Mouse (Mus musculus) midbrain, embryonic 11.5 days (tissue): ENCODE data around the gene Sirpb1b. TPM values are rescaled to one million over a fixed set of nuclear protein-coding genes. Genes with fewer than 3 reads are reported as not detected.
"Not testable (repeated sequence)": the region's sequence is repeated elsewhere in the genome, so short reads cannot be mapped to it uniquely, and the experiment has no call there.

Source experiments
- ATAC-seq: fragments of 200-750 bp; cut with Nextera tagmentation; 2 replicates; pipeline ENCODE4 v1.8.0; 2017; ENCODE audit warnings: moderate TSS enrichment, moderate library complexity; ENCODE audit not compliant: low FRiP score
- DNase-seq: peaks from one replicate; pipeline ENCODE4 v3.0.0; 2015; ENCODE audit warnings: low spot score; ENCODE audit errors: missing footprints
- H3K27ac ChIP-seq: fragments of 300-500 bp; sonication (generic); 2 replicates; pipeline ENCODE4 v1.5.1; 2014; ENCODE audit warnings: low read depth, low read length
- H3K27me3 ChIP-seq: fragments of 300-500 bp; sonication (generic); 2 replicates; pipeline ENCODE4 v1.6.1; 2014; ENCODE audit warnings: mild to moderate bottlenecking, low read length, moderate library complexity, mixed read lengths; ENCODE audit not compliant: control insufficient read depth, insufficient read depth
- H3K36me3 ChIP-seq: fragments of 300-500 bp; sonication (generic); 2 replicates; pipeline ENCODE4 v1.6.1; 2014; ENCODE audit warnings: mild to moderate bottlenecking, low read length, moderate library complexity, mixed read lengths; ENCODE audit not compliant: control insufficient read depth, insufficient read depth
- H3K4me1 ChIP-seq: fragments of 300-500 bp; sonication (generic); 2 replicates; pipeline ENCODE4 v1.6.1; 2014; ENCODE audit warnings: low read length; ENCODE audit not compliant: control insufficient read depth, insufficient read depth
- H3K4me2 ChIP-seq: fragments of 300-500 bp; sonication (generic); 2 replicates; pipeline ENCODE4 v1.6.1; 2014; ENCODE audit warnings: mild to moderate bottlenecking, moderate library complexity
- H3K4me3 ChIP-seq: fragments of 300-500 bp; sonication (generic); 2 replicates; pipeline ENCODE4 v1.5.1; 2014; ENCODE audit warnings: low read depth, low read length
- H3K9ac ChIP-seq: fragments of 300-500 bp; sonication (generic); 2 replicates; pipeline ENCODE4 v1.6.1; 2014; ENCODE audit warnings: low read length
- H3K9me3 ChIP-seq: fragments of 300-500 bp; sonication (generic); 2 replicates; pipeline ENCODE4 v1.6.1; 2016; ENCODE audit warnings: low read length; ENCODE audit not compliant: control insufficient read depth
- WGBS: fragments of 180-500 bp; shearing (Covaris S2); extraction: QIAGEN DNeasy Blood & Tissue Kit; methylation state at CpG from one replicate; pipeline ENCODE4 v1.1.7; 2014; 5-methylcytosine and 5-hydroxymethylcytosine counted together
- polyA plus RNA-seq: library from polyadenylated mRNA; unstranded; fragments of >200 nt; fragmentation: Nextera tagmentation; extraction: Ambion mirVana; gene quantifications from 2 replicates; pipeline ENCODE4 v1.2.1, GENCODE M21; 2014

Gene Sirpb1b
- polyA plus RNA-seq: not detected in 2 replicates

DNA sequence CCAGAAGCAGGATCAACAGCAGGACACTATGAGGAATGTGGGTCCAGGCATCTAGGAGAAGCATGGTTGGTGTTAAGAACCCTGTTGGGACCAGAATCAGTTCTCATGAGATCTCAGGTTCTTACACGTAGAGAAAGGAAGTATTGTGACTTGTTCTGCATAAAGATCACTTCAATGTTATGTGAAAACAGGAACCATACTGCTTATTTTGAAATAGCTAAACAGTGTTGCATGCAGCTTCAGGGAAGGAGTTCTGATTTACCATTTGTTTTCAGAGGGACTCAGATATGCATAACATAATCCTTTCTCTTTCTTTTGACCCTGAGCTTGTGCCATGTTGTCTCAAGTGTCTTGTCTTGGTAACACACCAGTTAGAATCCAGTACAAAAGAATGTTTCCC is at the start of gene Sirpb1b:
Sirpb1b (minus strand) TSS at position 179 of the 400 bp plus-strand sequence.
- no CpG with 5 or more reads among the region's 1 CpGs for WGBS
- DNase-seq, ATAC-seq: not testable (repeated sequence)

DNA sequence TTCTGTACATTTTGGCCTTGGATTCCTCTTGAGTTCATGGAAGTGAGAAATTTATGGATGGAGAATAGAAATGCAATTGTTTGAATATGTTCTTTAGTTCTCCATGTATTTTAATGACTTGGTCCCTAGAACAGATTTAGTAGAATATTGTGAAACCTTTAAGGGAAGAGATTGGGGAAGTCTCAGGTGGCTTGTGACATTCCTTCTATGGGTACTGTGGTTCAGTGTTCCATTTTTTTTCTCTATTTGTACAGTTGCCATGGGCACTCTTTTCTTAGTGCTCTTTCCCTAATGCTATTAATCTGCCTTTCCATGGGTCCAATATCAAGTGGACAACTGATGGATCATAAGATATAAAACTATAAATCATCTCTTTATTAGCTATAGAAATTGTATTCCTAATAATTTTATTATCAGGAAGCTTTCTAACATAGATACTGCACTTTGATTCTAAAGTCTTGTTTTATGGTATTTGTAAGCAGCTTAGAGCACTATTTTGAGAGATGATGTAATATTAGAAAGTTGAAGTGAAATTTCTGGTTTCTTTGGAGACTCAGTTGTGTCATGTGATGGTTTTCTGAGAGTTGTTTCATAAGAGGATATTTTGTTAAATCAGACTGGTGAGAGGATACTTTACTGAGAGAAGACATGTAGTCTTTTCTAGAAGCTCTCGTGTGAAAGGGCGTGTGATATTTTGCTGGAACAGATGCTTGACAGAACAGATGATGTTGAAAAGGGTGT is 15.7 kb upstream of the Sirpb1b start:
- 92% methylated on average over 2 of the region's 2 CpGs for WGBS
- H3K4me1 ChIP-seq, H3K27ac ChIP-seq, H3K4me2 ChIP-seq, H3K4me3 ChIP-seq, ATAC-seq, H3K27me3 ChIP-seq, H3K9me3 ChIP-seq, H3K36me3 ChIP-seq, H3K9ac ChIP-seq, DNase-seq: not testable (repeated sequence)

More for the DNA sequence above, at the start of gene Sirpb1b:
- H3K27ac ChIP-seq, H3K27me3 ChIP-seq, H3K36me3 ChIP-seq, H3K9me3 ChIP-seq, H3K4me1 ChIP-seq, H3K4me2 ChIP-seq, H3K4me3 ChIP-seq, H3K9ac ChIP-seq: not testable (repeated sequence)

DNA sequence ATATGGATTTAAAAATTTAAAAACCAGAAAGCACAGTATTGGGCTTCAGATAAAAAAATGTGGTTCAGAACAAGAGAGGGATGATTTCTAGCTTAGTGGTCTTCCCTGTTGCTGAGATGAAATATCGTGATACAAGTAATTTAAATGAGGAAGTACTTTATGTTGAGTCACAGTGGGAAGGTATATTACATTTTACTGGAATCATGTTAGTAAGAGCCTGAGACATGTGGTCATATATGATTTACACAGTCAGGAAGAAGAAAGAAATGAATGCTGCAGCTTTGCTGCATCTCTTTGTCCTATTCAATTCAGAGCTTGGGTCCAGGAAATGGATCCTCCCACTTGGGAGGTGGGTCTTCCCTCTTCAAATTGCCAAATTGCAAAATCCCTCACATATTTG is 11.8 kb upstream of the Sirpb1b start:
- not testable (repeated sequence) for DNase-seq, H3K4me3 ChIP-seq, H3K9me3 ChIP-seq, H3K9ac ChIP-seq, H3K36me3 ChIP-seq, ATAC-seq, H3K4me2 ChIP-seq, H3K27ac ChIP-seq, H3K27me3 ChIP-seq, H3K4me1 ChIP-seq
- 80% methylated on average over 1 of the region's 1 CpGs for WGBS

DNA sequence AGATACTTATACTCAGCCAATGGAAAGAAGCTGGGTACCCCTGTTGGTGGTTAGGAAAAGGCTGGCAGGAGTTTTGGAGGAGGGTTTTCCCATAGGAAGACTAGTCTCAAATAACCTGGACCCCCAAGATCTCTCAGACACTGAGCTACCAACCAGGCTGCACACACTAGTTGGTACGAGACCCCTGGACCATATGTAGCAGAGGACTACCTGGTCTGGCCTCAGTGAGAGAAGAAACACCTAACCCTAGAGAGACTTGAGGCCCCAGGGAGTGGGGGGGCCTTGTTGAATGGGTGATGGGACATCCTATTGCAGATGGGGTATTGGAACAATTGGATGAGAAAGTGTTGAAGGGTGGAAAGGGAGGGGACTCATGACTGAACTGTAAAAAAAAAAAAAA is 8.6 kb upstream of the Sirpb1b start:
- Histone ChIP-seq H3K9ac (no peak overlapping the region), H3K27me3 (no peaks in the 10 kb centered on the region), H3K36me3 (no peaks in the 10 kb centered on the region), H3K9me3 (no peaks in the 10 kb centered on the region; the same call in 1 of the 2 replicates), H3K4me1 (no peaks in the 10 kb centered on the region), H3K27ac (no peak overlapping the region), H3K4me2 (no peak overlapping the region), H3K4me3 (no peak overlapping the region)
- 100% methylated on average over 1 of the region's 1 CpGs for WGBS
- no peak for DNase-seq
- ATAC-seq: peak; percentile 48; the same call in 1 of the 2 replicates

DNA sequence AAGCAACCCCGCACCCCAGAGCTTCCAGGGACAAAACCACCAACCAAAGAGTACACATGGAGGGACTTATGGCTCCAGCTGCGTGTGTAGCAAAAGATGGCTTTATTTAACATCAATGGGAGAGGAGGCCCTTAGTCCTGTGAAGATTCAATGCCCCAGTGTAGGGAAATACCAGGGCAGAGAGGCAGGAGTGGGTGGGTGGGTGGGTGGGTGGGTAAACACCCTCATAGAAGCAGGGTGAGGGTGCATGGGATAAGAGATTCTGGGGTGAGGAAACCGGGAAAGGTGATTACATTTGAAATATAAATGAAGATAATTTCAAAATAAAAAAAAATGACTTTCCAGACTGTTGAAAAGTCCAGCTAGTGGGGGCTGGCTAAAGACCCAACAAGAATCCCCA is 8.1 kb upstream of the Sirpb1b start:
- 85% methylated on average over 3 of the region's 3 CpGs for WGBS
- not testable (repeated sequence) for H3K36me3 ChIP-seq, H3K4me1 ChIP-seq, H3K4me3 ChIP-seq, H3K9ac ChIP-seq, DNase-seq, H3K9me3 ChIP-seq, H3K27ac ChIP-seq, H3K27me3 ChIP-seq, H3K4me2 ChIP-seq
- ATAC-seq: 0 out of 2 replicates have a peak, but pooled peaks have one; percentile 42

DNA sequence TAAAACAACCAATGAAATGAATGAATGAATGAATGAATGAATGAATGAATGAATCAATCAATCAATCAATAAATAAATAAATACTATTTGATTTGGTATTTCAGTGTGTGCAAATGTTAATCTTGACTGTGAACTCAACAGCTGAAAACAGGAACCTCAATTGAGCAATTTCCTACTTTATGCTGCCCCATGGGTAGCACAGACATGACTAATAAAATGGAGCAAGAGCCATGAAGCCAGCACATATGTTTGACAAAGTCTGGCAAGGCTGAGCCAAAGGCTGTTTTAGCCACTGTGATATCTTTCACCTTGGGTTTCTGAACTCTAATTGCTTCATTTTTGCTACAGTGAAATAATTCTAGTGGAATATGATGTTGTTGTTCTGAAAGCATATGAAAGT is 1.6 kb upstream of the Sirpb1b start:
- not testable (repeated sequence) for H3K4me2 ChIP-seq, H3K36me3 ChIP-seq, H3K9me3 ChIP-seq, H3K27me3 ChIP-seq, H3K4me3 ChIP-seq, ATAC-seq, DNase-seq, H3K27ac ChIP-seq, H3K4me1 ChIP-seq, H3K9ac ChIP-seq

DNA sequence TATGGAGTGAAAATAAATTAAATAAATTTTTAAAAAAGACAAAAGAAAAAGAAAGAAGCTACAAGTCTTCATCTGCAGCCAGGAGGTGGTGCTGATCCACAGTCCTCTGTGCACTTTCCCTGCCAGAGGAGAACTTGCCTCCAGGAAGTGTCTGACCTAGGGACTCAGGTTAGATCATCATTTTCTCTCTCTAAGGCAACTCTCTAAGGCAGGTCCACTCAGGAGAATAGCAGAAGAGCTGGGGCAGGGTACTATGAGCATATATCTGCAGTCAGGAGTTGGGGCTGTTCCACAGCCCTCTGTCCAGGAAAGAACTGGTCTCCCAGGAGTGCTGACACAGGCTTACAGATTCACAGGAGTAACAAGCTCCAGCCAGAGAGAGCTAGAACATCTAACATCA is 46.3 kb downstream of the Sirpb1b start:
- ATAC-seq (no peak), DNase-seq (no peak)
- no peak overlapping the region for H3K4me3 ChIP-seq
- H3K4me2 ChIP-seq: no peak overlapping the region
- H3K9me3 ChIP-seq: peaks cover 2% of the 10 kb centered on the region; the same call in 1 of the 2 replicates
- H3K4me1 ChIP-seq: no peaks in the 10 kb centered on the region
- no peaks in the 10 kb centered on the region for H3K36me3 ChIP-seq
- H3K27me3 ChIP-seq: no peaks in the 10 kb centered on the region
- H3K9ac ChIP-seq: no peak overlapping the region
- no peak overlapping the region for H3K27ac ChIP-seq

DNA sequence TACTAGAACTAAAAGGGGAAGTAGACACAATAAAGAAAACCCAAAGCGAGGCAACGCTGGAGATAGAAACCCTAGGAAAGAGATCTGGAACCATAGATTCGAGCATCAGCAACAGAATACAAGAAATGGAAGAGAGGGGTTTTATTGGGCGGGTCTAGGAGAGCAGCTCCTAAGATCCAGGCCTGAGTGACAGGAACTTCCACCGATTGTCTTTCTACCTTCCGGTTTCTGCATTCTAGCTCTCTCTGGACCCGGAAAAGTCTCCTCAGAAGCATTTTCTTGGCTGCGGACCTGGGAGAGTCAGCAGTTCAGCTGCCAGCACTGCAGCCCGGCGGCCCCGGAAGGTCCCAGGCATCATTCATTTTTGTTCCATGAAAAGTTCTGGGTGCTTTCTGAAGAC is 61.3 kb downstream of the Sirpb1b start:
- not testable (repeated sequence) for ATAC-seq, H3K4me2 ChIP-seq, H3K4me1 ChIP-seq, DNase-seq, H3K9me3 ChIP-seq, H3K36me3 ChIP-seq, H3K9ac ChIP-seq, H3K4me3 ChIP-seq, H3K27ac ChIP-seq, H3K27me3 ChIP-seq
- 84% methylated on average over 9 of the region's 11 CpGs for WGBS

DNA sequence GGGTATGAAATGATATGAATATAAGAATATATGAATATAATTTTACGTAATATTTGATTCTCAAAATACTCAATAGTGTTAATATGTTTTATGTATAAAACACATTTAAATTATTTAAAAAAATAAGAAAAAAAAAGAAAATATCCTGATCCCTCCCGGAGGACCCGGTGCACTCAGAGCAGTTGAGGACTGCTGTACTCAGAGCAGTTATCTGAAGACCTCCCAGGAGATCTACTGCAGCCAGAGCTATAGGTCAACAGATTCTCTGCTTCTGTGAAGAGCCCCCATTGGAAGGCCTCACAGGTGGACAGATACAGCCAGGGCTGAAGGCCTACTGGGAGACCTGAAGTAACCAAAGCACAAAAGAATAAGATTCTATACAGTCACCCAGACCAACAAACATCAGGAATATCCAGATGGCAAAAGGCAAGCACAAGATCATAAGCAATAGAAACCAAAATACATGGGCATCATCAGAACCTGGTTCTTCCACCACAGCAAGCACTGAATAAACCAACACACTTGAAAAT is 67.0 kb downstream of the Sirpb1b start:
- 79% methylated on average over 3 of the region's 3 CpGs for WGBS
- not testable (repeated sequence) for H3K4me2 ChIP-seq, H3K4me1 ChIP-seq, H3K9me3 ChIP-seq, H3K9ac ChIP-seq, DNase-seq, H3K4me3 ChIP-seq, H3K36me3 ChIP-seq, H3K27me3 ChIP-seq, H3K27ac ChIP-seq
- 0 out of 2 replicates have a peak, but pooled peaks have one; percentile 27 for ATAC-seq
